Mouse (Mus musculus) neural tube, embryonic 12.5 days (tissue): ENCODE data around the gene Gemin6. TPM values are rescaled to one million over a fixed set of nuclear protein-coding genes. Genes with fewer than 3 reads are reported as not detected.
"Not testable (repeated sequence)": the region's sequence is repeated elsewhere in the genome, so short reads cannot be mapped to it uniquely, and the experiment has no call there.

Experiments
- ATAC-seq: fragments of 200-750 bp; cut with Nextera tagmentation; 2 replicates; pipeline ENCODE4 v1.8.0; 2017; ENCODE audit warnings: low read depth, mild to moderate bottlenecking, moderate TSS enrichment, moderate library complexity; ENCODE audit not compliant: low FRiP score
- H3K27ac ChIP-seq: fragments of 300-500 bp; sonication (generic); 2 replicates; pipeline ENCODE4 v1.5.1; 2016
- H3K27me3 ChIP-seq: fragments of 300-500 bp; sonication (generic); replicated peaks from 2 replicates; pipeline ENCODE4 v1.6.1; 2016; ENCODE audit warnings: mild to moderate bottlenecking
- H3K36me3 ChIP-seq: fragments of 300-500 bp; sonication (generic); 2 replicates; pipeline ENCODE4 v1.6.1; 2016; ENCODE audit warnings: mild to moderate bottlenecking
- H3K4me1 ChIP-seq: fragments of 300-500 bp; sonication (generic); 2 replicates; pipeline ENCODE4 v1.6.1; 2016
- H3K4me2 ChIP-seq: fragments of 300-500 bp; sonication (generic); replicated peaks from 2 replicates; pipeline ENCODE4 v1.6.1; 2016; ENCODE audit warnings: mild to moderate bottlenecking
- H3K4me3 ChIP-seq: fragments of 300-500 bp; sonication (generic); 2 replicates; pipeline ENCODE4 v1.5.1; 2016
- H3K9ac ChIP-seq: fragments of 300-500 bp; sonication (generic); 2 replicates; pipeline ENCODE4 v1.6.1; 2016; ENCODE audit warnings: mild to moderate bottlenecking
- H3K9me3 ChIP-seq: fragments of 300-500 bp; sonication (generic); 2 replicates; pipeline ENCODE4 v1.6.1; 2016; ENCODE audit warnings: mild to moderate bottlenecking
- WGBS: fragments of 180-500 bp; shearing (Covaris S2); methylation state at CpG from one replicate; pipeline ENCODE4 v1.1.7; 2016; 5-methylcytosine and 5-hydroxymethylcytosine counted together
- polyA plus RNA-seq: library from polyadenylated mRNA; unstranded; fragments of >200 nt; fragmentation: Nextera tagmentation; extraction: Ambion mirVana; gene quantifications from 2 replicates; pipeline ENCODE4 v1.2.1, GENCODE M21; 2016

The Gemin6 gene
- polyA plus RNA-seq, 1 experiment from 2014 or later, result 27.2 TPM

GRCm38 (mm10) chr17:80237475-80237874 is 13.2 kb downstream of the Gemin6 start:
- WGBS, result 90% methylated on average over 5 of the region's 5 CpGs
- no peak for ATAC-seq
- Histone ChIP-seq H3K9ac (no peak overlapping the region), H3K27me3 (no peaks in the 10 kb centered on the region), H3K27ac (no peak overlapping the region), H3K4me3 (no peak overlapping the region), H3K9me3 (no peaks in the 10 kb centered on the region), H3K4me1 (no peaks in the 10 kb centered on the region), H3K4me2 (no peak overlapping the region), H3K36me3 (peaks cover 47% of the 10 kb centered on the region)

- WGBS, result 91% methylated on average over 9 of the region's 9 CpGs
- ATAC-seq, result no peak
- peaks cover 88% of the 10 kb centered on the region for H3K36me3 ChIP-seq
- no peak overlapping the region for H3K4me3 ChIP-seq
- H3K27ac ChIP-seq, result no peak overlapping the region
- H3K9ac ChIP-seq, result no peak overlapping the region
- no peaks in the 10 kb centered on the region for H3K4me1 ChIP-seq
- no peak overlapping the region for H3K4me2 ChIP-seq
- no peaks in the 10 kb centered on the region for H3K9me3 ChIP-seq
- no peaks in the 10 kb centered on the region for H3K27me3 ChIP-seq
These were observed 17.4 kb downstream of the Gemin6 start for GRCm38 (mm10) chr17:80241594-80241993.

GRCm38 (mm10) chr17:80243116-80243515 is 18.9 kb downstream of the Gemin6 start:
- no peak overlapping the region for H3K9ac ChIP-seq
- 65% methylated on average over 13 of the region's 13 CpGs for WGBS

DNA sequence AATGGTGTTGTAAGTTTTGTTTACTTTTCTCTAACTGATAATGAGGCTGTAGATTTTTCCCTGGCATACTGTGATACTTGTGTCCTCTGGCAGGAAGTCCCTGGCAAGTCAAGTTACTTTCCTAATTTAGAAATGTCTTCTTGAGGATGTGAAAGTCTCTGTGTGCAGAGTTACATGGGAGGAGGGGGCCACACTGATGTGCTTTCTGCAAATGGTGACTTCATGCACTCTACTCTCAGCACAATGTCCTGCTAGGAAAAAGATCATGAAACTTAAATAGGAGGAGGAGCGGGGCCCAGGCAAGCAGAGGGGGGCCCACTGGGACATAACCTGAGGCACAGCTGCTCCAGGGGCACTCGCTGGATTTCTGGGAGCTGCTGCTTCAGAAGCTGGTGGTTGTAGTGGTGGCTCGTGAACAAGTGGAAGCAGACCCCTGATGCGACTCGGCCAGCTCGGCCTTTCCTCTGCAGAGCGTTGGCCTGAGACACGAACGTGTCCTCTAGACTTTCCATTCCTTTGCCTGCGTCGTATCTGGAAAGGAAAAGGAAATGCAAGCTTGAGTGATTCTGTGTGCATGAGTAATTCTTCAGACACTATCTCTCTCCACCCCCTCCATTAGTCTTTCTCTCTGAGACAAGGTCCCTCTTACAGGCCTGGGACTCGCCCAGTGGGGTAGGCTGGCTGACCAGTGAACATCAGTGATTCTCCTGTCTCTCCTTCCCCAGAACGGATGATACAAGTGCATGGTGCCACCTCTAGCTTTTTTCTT is 28.7 kb downstream of the Gemin6 start:
- H3K27me3 ChIP-seq, result no peaks in the 10 kb centered on the region
- no peak overlapping the region for H3K27ac ChIP-seq
- no peaks in the 10 kb centered on the region for H3K4me1 ChIP-seq
- ATAC-seq, result no peak
- H3K9ac ChIP-seq, result no peak overlapping the region
- H3K36me3 ChIP-seq, result peaks cover 94% of the 10 kb centered on the region
- no peak overlapping the region for H3K4me2 ChIP-seq
- no peak overlapping the region for H3K4me3 ChIP-seq
- 87% methylated on average over 13 of the region's 13 CpGs for WGBS
- H3K9me3 ChIP-seq, result no peaks in the 10 kb centered on the region

More at GRCm38 (mm10) chr17:80243116-80243515, 18.9 kb downstream of the Gemin6 start:
- Histone ChIP-seq H3K4me3 (no peak overlapping the region), H3K27me3 (no peaks in the 10 kb centered on the region), H3K4me2 (no peak overlapping the region), H3K9me3 (no peaks in the 10 kb centered on the region), H3K36me3 (peaks cover 94% of the 10 kb centered on the region), H3K27ac (no peak overlapping the region), H3K4me1 (no peaks in the 10 kb centered on the region)
- ATAC-seq, result no peak

- no peak for ATAC-seq
- Histone ChIP-seq H3K4me1 (no peaks in the 10 kb centered on the region), H3K9ac (no peak overlapping the region), H3K9me3 (no peaks in the 10 kb centered on the region), H3K4me2 (no peak overlapping the region), H3K27ac (no peak overlapping the region), H3K4me3 (no peak overlapping the region), H3K36me3 (peaks cover 96% of the 10 kb centered on the region), H3K27me3 (no peaks in the 10 kb centered on the region)
- WGBS, result 97% methylated on average over 5 of the region's 5 CpGs
These were observed 30.2 kb downstream of the Gemin6 start for GRCm38 (mm10) chr17:80254421-80254820.

DNA sequence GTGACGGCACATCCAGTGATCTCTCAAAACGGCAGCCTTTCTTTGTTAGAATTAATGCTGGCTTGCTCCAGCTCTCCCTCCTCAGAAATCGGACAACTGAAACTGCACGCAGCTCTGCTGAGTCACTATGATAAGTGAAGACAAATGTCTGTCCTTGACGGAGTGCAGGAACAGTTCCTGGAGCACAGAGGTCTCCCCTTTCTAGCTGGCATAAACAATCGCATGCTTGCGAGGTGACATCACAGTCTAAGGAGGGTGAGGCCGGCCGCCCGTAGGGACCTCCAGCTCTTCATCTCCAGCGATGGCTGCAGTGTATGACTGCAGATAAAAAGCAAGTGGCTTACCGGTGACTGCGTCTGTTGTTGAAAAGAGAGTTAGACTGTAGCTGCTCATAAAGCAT is 31.0 kb downstream of the Gemin6 start:
- Histone ChIP-seq H3K27me3 (no peaks in the 10 kb centered on the region), H3K4me1 (no peaks in the 10 kb centered on the region), H3K4me3 (no peak overlapping the region), H3K27ac (no peak overlapping the region), H3K4me2 (no peak overlapping the region), H3K9ac (no peak overlapping the region), H3K36me3 (peaks cover 95% of the 10 kb centered on the region), H3K9me3 (no peaks in the 10 kb centered on the region)
- ATAC-seq, result no peak
- WGBS, result 80% methylated on average over 13 of the region's 13 CpGs

GRCm38 (mm10) chr17:80267065-80267464 is 42.8 kb downstream of the Gemin6 start:
- Histone ChIP-seq H3K27me3 (no peaks in the 10 kb centered on the region), H3K36me3 (peaks cover 84% of the 10 kb centered on the region), H3K9ac (no peak overlapping the region), H3K4me2 (no peak overlapping the region), H3K9me3 (no peaks in the 10 kb centered on the region), H3K4me1 (no peaks in the 10 kb centered on the region), H3K4me3 (no peak overlapping the region), H3K27ac (no peak overlapping the region)
- no peak for ATAC-seq
- 94% methylated on average over 4 of the region's 4 CpGs for WGBS

DNA sequence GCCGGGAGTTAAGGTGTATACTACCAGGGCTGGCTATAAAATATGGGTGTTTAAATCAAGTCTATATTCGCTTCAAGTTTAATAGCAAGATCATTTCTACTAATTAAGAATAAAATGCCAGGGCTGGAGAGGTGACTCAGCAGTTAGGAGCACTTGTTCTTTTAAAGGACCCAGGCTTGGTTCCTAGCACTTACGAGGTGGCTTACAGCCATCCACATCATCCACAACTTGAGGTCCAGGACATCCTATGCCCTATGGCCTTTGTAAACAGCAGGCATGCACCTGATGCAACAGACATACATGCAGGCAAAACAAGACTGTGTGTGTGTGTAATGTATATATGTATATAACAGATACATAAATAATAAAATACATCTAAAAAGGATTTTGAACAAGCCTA is 43.9 kb downstream of the Gemin6 start:
- no peaks in the 10 kb centered on the region for H3K4me1 ChIP-seq
- no peak overlapping the region for H3K4me3 ChIP-seq
- no peaks in the 10 kb centered on the region for H3K9me3 ChIP-seq
- no peak overlapping the region for H3K4me2 ChIP-seq
- H3K27me3 ChIP-seq, result no peaks in the 10 kb centered on the region
- H3K36me3 ChIP-seq, result peaks cover 84% of the 10 kb centered on the region
- no peak overlapping the region for H3K9ac ChIP-seq
- ATAC-seq, result no peak
- WGBS, result 95% methylated on average over 3 of the region's 3 CpGs
- no peak overlapping the region for H3K27ac ChIP-seq

- H3K9me3 ChIP-seq, H3K27me3 ChIP-seq, H3K4me3 ChIP-seq, ATAC-seq, H3K27ac ChIP-seq, H3K4me1 ChIP-seq, H3K9ac ChIP-seq, H3K4me2 ChIP-seq: not testable (repeated sequence)
- 93% methylated on average over 7 of the region's 7 CpGs for WGBS
- H3K36me3 ChIP-seq, result peaks cover 83% of the 10 kb centered on the region
These were observed 46.4 kb downstream of the Gemin6 start for GRCm38 (mm10) chr17:80270622-80271021.

Other genes with a start within 250 kb of the Gemin6 start
- gene Hnrnpll, start 162.1 kb upstream of the Gemin6 start, polyA plus RNA-seq, result 120 and 128 TPM in 2 replicates
- gene Galm, start 97.0 kb upstream of the Gemin6 start, polyA plus RNA-seq, result 5.0 and 5.2 TPM in 2 replicates
- 600 and 615 TPM in 2 replicates for gene Srsf7, start 17.1 kb upstream of the Gemin6 start, polyA plus RNA-seq
- gene Ttc39d, start 17.0 kb upstream of the Gemin6 start, polyA plus RNA-seq, result 0.26 TPM in 1 of 2 replicates, not detected in the other
- gene Morn2, start 65.8 kb downstream of the Gemin6 start, polyA plus RNA-seq, result 31.4 and 32.2 TPM in 2 replicates
- 37.1 and 42.2 TPM in 2 replicates for gene Dhx57, start 66.0 kb downstream of the Gemin6 start, polyA plus RNA-seq
- gene Arhgef33, start 83.0 kb downstream of the Gemin6 start, polyA plus RNA-seq, result 0.61 and 2.0 TPM in 2 replicates
- 1.2 and 1.4 TPM in 2 replicates for gene Gm10190, start 149.1 kb downstream of the Gemin6 start, polyA plus RNA-seq